Mouse (Mus musculus): ENCODE results near the gene Tesc.

- TF ChIP-seq CTCF (IDR thresholded peaks at IDR 0.05; ENCODE audit: control insufficient read depth, insufficient read depth, low read length) (no peak), POLR2A (IDR thresholded peaks at IDR 0.05; ENCODE audit: borderline replicate concordance, control insufficient read depth, low read depth, low read length) (no peak)
Observed at GRCm38 (mm10) chr5:117996581-117996980, 31.0 kb upstream of the Tesc start.

All from bone marrow, adult 2 months (tissue).